Mouse (Mus musculus): ENCODE measurements around the gene Trpc7.

GRCm38 (mm10) chr13:56780746-56781469, 114.9 kb downstream of the Trpc7 start:
- TF ChIP-seq ZNF384 (IDR thresholded peaks at IDR 0.05; ENCODE audit: low read depth, low read length): no peak
- TF ChIP-seq MAFK (IDR thresholded peaks at IDR 0.05; ENCODE audit: insufficient read depth, low read depth, low read length): no peak

All from ES-E14 (cell line).